Mouse (Mus musculus): Measurements from ENCODE around the gene Atp6v0a1. TPM values are rescaled to one million over a fixed set of nuclear protein-coding genes. Genes with fewer than 3 reads are reported as not detected.

Atp6v0a1 gene
- total RNA-seq (2014; rRNA removed) (21.5 and 26.8 TPM in 2 replicates), polyA plus RNA-seq (2012; rRNA removed) (37.7 and 39.2 TPM in 2 replicates)

- Histone ChIP-seq H3K4me3 (ENCODE audit: insufficient read depth, low read depth, low read length) (peak within 1 kb of the TSS; percentile 65), H3K36me3 (ENCODE audit: control insufficient read depth, insufficient read depth, low read length) (peaks cover 12% of the 10 kb centered on the region), H3K27ac (replicated peaks; ENCODE audit: insufficient read depth, low read depth, low read length) (peak within 1 kb of the TSS; percentile 41), H3K79me2 (ENCODE audit: control insufficient read depth, insufficient read depth, low read length) (peaks cover 8% of the 10 kb centered on the region; the same call in 1 of the 2 replicates), H3K27me3 (ENCODE audit: control insufficient read depth, insufficient read depth, low read length) (no peaks in the 10 kb centered on the region), H3K4me1 (ENCODE audit: control insufficient read depth, insufficient read depth, low read length) (0 out of 2 replicates have a peak, but pooled peaks cover 2% of the 10 kb centered on the region), H3K9ac (ENCODE audit: low read depth, low read length) (peak within 1 kb of the TSS; percentile 79)
- under 1% methylated on average over 44 of the region's 44 CpGs for WGBS
- DNase-seq (ENCODE audit: extremely low read depth, low read depth, low spot score) = peak; percentile 89
- TF ChIP-seq CTCF (IDR thresholded peaks at IDR 0.05; ENCODE audit: low read depth, low read length) (no peak), POLR2A (IDR thresholded peaks at IDR 0.05; ENCODE audit: extremely low read depth, insufficient read depth, low read length) (peak; percentile 75)
Observed at GRCm38 (mm10) chr11:101009046-101009887, at the start of gene Atp6v0a1. Gene Atp6v0a1, plus strand, starts transcription at chr11:101009452.

- H3K4me1 ChIP-seq (ENCODE audit: control insufficient read depth, insufficient read depth, low read length) = no peaks in the 10 kb centered on the region; the same call in 1 of the 2 replicates
Observed at GRCm38 (mm10) chr11:100959464-100959810, 49.8 kb upstream of the Atp6v0a1 start.

GRCm38 (mm10) chr11:100959826-100960225 is 49.4 kb upstream of the Atp6v0a1 start:
- H3K27me3 ChIP-seq (ENCODE audit: control insufficient read depth, insufficient read depth, low read length) = no peaks in the 10 kb centered on the region
- no peaks in the 10 kb centered on the region for H3K79me2 ChIP-seq (ENCODE audit: control insufficient read depth, insufficient read depth, low read length)
- H3K4me1 ChIP-seq (ENCODE audit: control insufficient read depth, insufficient read depth, low read length) = no peaks in the 10 kb centered on the region; the same call in 1 of the 2 replicates
- no peak for TF ChIP-seq POLR2A (IDR thresholded peaks at IDR 0.05; ENCODE audit: extremely low read depth, insufficient read depth, low read length)
- no peak for TF ChIP-seq CTCF (IDR thresholded peaks at IDR 0.05; ENCODE audit: low read depth, low read length)
- 31% methylated on average over 3 of the region's 3 CpGs for WGBS
- H3K27ac ChIP-seq (replicated peaks; ENCODE audit: insufficient read depth, low read depth, low read length) = no peak overlapping the region
- no peak for DNase-seq (ENCODE audit: extremely low read depth, low read depth, low spot score)
- no peak overlapping the region for H3K4me3 ChIP-seq (ENCODE audit: insufficient read depth, low read depth, low read length)
- H3K36me3 ChIP-seq (ENCODE audit: control insufficient read depth, insufficient read depth, low read length) = no peaks in the 10 kb centered on the region
- H3K9ac ChIP-seq (ENCODE audit: low read depth, low read length) = no peak overlapping the region

More at GRCm38 (mm10) chr11:100959464-100959810, 49.8 kb upstream of the Atp6v0a1 start:
- H3K27me3 ChIP-seq (ENCODE audit: control insufficient read depth, insufficient read depth, low read length) = no peaks in the 10 kb centered on the region
- H3K36me3 ChIP-seq (ENCODE audit: control insufficient read depth, insufficient read depth, low read length) = no peaks in the 10 kb centered on the region
- peak; percentile 50 for TF ChIP-seq CTCF (IDR thresholded peaks at IDR 0.05; ENCODE audit: low read depth, low read length)
- TF ChIP-seq POLR2A (IDR thresholded peaks at IDR 0.05; ENCODE audit: extremely low read depth, insufficient read depth, low read length) = no peak
- no peak overlapping the region for H3K4me3 ChIP-seq (ENCODE audit: insufficient read depth, low read depth, low read length)
- no peak overlapping the region for H3K9ac ChIP-seq (ENCODE audit: low read depth, low read length)
- peak; percentile 57 for DNase-seq (ENCODE audit: extremely low read depth, low read depth, low spot score)
- no peaks in the 10 kb centered on the region for H3K79me2 ChIP-seq (ENCODE audit: control insufficient read depth, insufficient read depth, low read length)
- no peak overlapping the region for H3K27ac ChIP-seq (replicated peaks; ENCODE audit: insufficient read depth, low read depth, low read length)
- WGBS = 9% methylated on average over 14 of the region's 14 CpGs

GRCm38 (mm10) chr11:100960540-100960939 is 48.7 kb upstream of the Atp6v0a1 start:
- Histone ChIP-seq H3K27me3 (ENCODE audit: control insufficient read depth, insufficient read depth, low read length) (no peaks in the 10 kb centered on the region), H3K4me1 (ENCODE audit: control insufficient read depth, insufficient read depth, low read length) (no peaks in the 10 kb centered on the region; the same call in 1 of the 2 replicates), H3K4me3 (ENCODE audit: insufficient read depth, low read depth, low read length) (no peak overlapping the region), H3K27ac (replicated peaks; ENCODE audit: insufficient read depth, low read depth, low read length) (no peak overlapping the region), H3K36me3 (ENCODE audit: control insufficient read depth, insufficient read depth, low read length) (no peaks in the 10 kb centered on the region), H3K79me2 (ENCODE audit: control insufficient read depth, insufficient read depth, low read length) (no peaks in the 10 kb centered on the region), H3K9ac (ENCODE audit: low read depth, low read length) (no peak overlapping the region)
- DNase-seq (ENCODE audit: extremely low read depth, low read depth, low spot score) = peak; percentile 77
- no peak for TF ChIP-seq POLR2A (IDR thresholded peaks at IDR 0.05; ENCODE audit: extremely low read depth, insufficient read depth, low read length)
- no peak for TF ChIP-seq CTCF (IDR thresholded peaks at IDR 0.05; ENCODE audit: low read depth, low read length)
- 21% methylated on average over 6 of the region's 6 CpGs for WGBS

- Histone ChIP-seq H3K79me2 (ENCODE audit: control insufficient read depth, insufficient read depth, low read length) (no peaks in the 10 kb centered on the region), H3K27ac (replicated peaks; ENCODE audit: insufficient read depth, low read depth, low read length) (no peak overlapping the region), H3K4me3 (ENCODE audit: insufficient read depth, low read depth, low read length) (no peak overlapping the region), H3K36me3 (ENCODE audit: control insufficient read depth, insufficient read depth, low read length) (no peaks in the 10 kb centered on the region), H3K27me3 (ENCODE audit: control insufficient read depth, insufficient read depth, low read length) (no peaks in the 10 kb centered on the region), H3K9ac (ENCODE audit: low read depth, low read length) (no peak overlapping the region), H3K4me1 (ENCODE audit: control insufficient read depth, insufficient read depth, low read length) (no peaks in the 10 kb centered on the region; the same call in 1 of the 2 replicates)
- WGBS = 80% methylated on average over 9 of the region's 9 CpGs
- DNase-seq (ENCODE audit: extremely low read depth, low read depth, low spot score) = no peak
- TF ChIP-seq CTCF (IDR thresholded peaks at IDR 0.05; ENCODE audit: low read depth, low read length) = no peak
- no peak for TF ChIP-seq POLR2A (IDR thresholded peaks at IDR 0.05; ENCODE audit: extremely low read depth, insufficient read depth, low read length)
Observed at GRCm38 (mm10) chr11:100962371-100962911, 46.8 kb upstream of the Atp6v0a1 start.

All from liver, adult 2 months (tissue).